Comparison of ENCODE assay signal across 16 mouse cellular contexts in genomic region chr8:18210067-18210466, GRCm38 (mm10).
"Had no signal": no experiment of that assay in that cellular context is flagged by ENCODE, and none has a peak within 500 bp of the region (broad histone marks: within the 10 kb centered on the region; RNA-seq: fewer than 3 reads in every experiment).

No protein-coding gene starts in this region.

- H3K4me3 ChIP-seq: neural tube, embryonic 13.5 days; neural tube, embryonic 15.5 days; stomach, embryonic 15.5 days had no signal

- H3K4me1 ChIP-seq: stomach, embryonic 15.5 days had no signal

- H3K9ac ChIP-seq: neural tube, embryonic 13.5 days; neural tube, embryonic 15.5 days; stomach, embryonic 15.5 days had no signal

- H3K27ac ChIP-seq: neural tube, embryonic 13.5 days; neural tube, embryonic 15.5 days; stomach, embryonic 15.5 days; stomach, postnatal 0 days had no signal

- DNase-seq: retina, postnatal 1 day; right cerebral cortex, adult 18-20 months; right cerebral cortex, postnatal 14 days; right cerebral cortex, postnatal 25 days; right cerebral cortex, postnatal 4 days; spleen, adult 18-20 months; thymus, adult 18-20 months; thymus, adult 2 months; thymus, postnatal 14 days; thymus, postnatal 25 days; thymus, postnatal 36 days; thymus, postnatal 4 days had no signal

- H3K9me3 ChIP-seq: neural tube, embryonic 13.5 days; neural tube, embryonic 15.5 days; stomach, embryonic 15.5 days had no signal

- H3K27me3 ChIP-seq: neural tube, embryonic 13.5 days; neural tube, embryonic 15.5 days; stomach, embryonic 15.5 days had no signal

- H3K36me3 ChIP-seq: neural tube, embryonic 13.5 days; neural tube, embryonic 15.5 days; stomach, embryonic 15.5 days had no signal

- H3K4me2 ChIP-seq: neural tube, embryonic 13.5 days; neural tube, embryonic 15.5 days; stomach, embryonic 15.5 days had no signal
